Mouse (Mus musculus) brain, adult 2 months (tissue): ENCODE measurements around the gene Cct6b.

ENCODE experiments used
- DNase-seq: peaks from one replicate; pipeline ENCODE4 v3.0.0; 2011; ENCODE audit warnings: low read depth, low spot score

Gene Cct6b

GRCm38 (mm10) chr11:82705082-82705481 is 59.0 kb downstream of the Cct6b start:
- no peak for DNase-seq

- peak; percentile 52 for DNase-seq
These were observed 64.2 kb downstream of the Cct6b start for GRCm38 (mm10) chr11:82699865-82700410.

GRCm38 (mm10) chr11:82695930-82696329 is 68.2 kb downstream of the Cct6b start:
- DNase-seq, result no peak

- DNase-seq, result peak; percentile 63
These were observed 69.2 kb downstream of the Cct6b start for GRCm38 (mm10) chr11:82694947-82695346.

- DNase-seq, result peak; percentile 68
These were observed 71.5 kb downstream of the Cct6b start for GRCm38 (mm10) chr11:82692668-82693067.

- no peak for DNase-seq
These were observed 73.6 kb downstream of the Cct6b start for GRCm38 (mm10) chr11:82690476-82690875.

GRCm38 (mm10) chr11:82687668-82688067 is 76.5 kb downstream of the Cct6b start:
- peak; percentile 65 for DNase-seq

- DNase-seq, result peak; percentile 87
These were observed 79.4 kb downstream of the Cct6b start for GRCm38 (mm10) chr11:82684676-82685075.

GRCm38 (mm10) chr11:82683765-82684505 is 80.2 kb downstream of the Cct6b start:
- peak; percentile 97 for DNase-seq

GRCm38 (mm10) chr11:82678561-82678960 is 85.6 kb downstream of the Cct6b start:
- DNase-seq, result no peak
